Mouse (Mus musculus): ENCODE measurements at regions not wholly inside any gene's neighbourhood (a gene's known extent, or its start where the extent isn't known, plus 50 kb on each side); places are given as distances from the start of the nearest gene placed in this dataset.

- Histone ChIP-seq H3K36me3 (ENCODE audit: control insufficient read depth, insufficient read depth, low read length, poor library complexity, severe bottlenecking) (no peaks in the 10 kb centered on the region), H3K27ac (ENCODE audit: insufficient read depth, low read length) (no peak overlapping the region), H3K9ac (ENCODE audit: low read depth, poor library complexity, severe bottlenecking) (no peak overlapping the region), H3K9me3 (replicated peaks; ENCODE audit: control insufficient read depth, insufficient read depth, low read length, poor library complexity, severe bottlenecking) (no peaks in the 10 kb centered on the region), H3K4me1 (ENCODE audit: control insufficient read depth, insufficient read depth, low read length) (no peaks in the 10 kb centered on the region), H3K27me3 (ENCODE audit: control insufficient read depth, insufficient read depth, low read length, poor library complexity, severe bottlenecking) (no peaks in the 10 kb centered on the region), H3K4me3 (ENCODE audit: low read depth, low read length) (no peak overlapping the region)
- TF ChIP-seq EP300 (IDR thresholded peaks at IDR 0.05; ENCODE audit: insufficient read depth, low read depth, low read length) (no peak), POLR2A (IDR thresholded peaks at IDR 0.05; ENCODE audit: insufficient read depth, low read length) (no peak), CTCF (IDR thresholded peaks at IDR 0.05; ENCODE audit: low read depth, low read length) (no peak)
Measured at GRCm38 (mm10) chr16:78877941-78878340, 52.8 kb upstream of the Chodl start.

- Histone ChIP-seq H3K9me3 (replicated peaks; ENCODE audit: control insufficient read depth, insufficient read depth, low read length, poor library complexity, severe bottlenecking) (no peaks in the 10 kb centered on the region), H3K4me3 (ENCODE audit: low read depth, low read length) (no peak overlapping the region), H3K9ac (ENCODE audit: low read depth, poor library complexity, severe bottlenecking) (no peak overlapping the region), H3K4me1 (ENCODE audit: control insufficient read depth, insufficient read depth, low read length) (no peaks in the 10 kb centered on the region), H3K36me3 (ENCODE audit: control insufficient read depth, insufficient read depth, low read length, poor library complexity, severe bottlenecking) (no peaks in the 10 kb centered on the region), H3K27ac (ENCODE audit: insufficient read depth, low read length) (no peak overlapping the region), H3K27me3 (ENCODE audit: control insufficient read depth, insufficient read depth, low read length, poor library complexity, severe bottlenecking) (no peaks in the 10 kb centered on the region)
- TF ChIP-seq EP300 (IDR thresholded peaks at IDR 0.05; ENCODE audit: insufficient read depth, low read depth, low read length) = no peak
- TF ChIP-seq CTCF (IDR thresholded peaks at IDR 0.05; ENCODE audit: low read depth, low read length) = no peak
- no peak for TF ChIP-seq POLR2A (IDR thresholded peaks at IDR 0.05; ENCODE audit: insufficient read depth, low read length)
Measured at GRCm38 (mm10) chr16:78859006-78859405, 71.7 kb upstream of the Chodl start.

GRCm38 (mm10) chr16:78830957-78831356, 99.8 kb upstream of the Chodl start:
- no peaks in the 10 kb centered on the region for H3K27me3 ChIP-seq (ENCODE audit: control insufficient read depth, insufficient read depth, low read length, poor library complexity, severe bottlenecking)
- TF ChIP-seq POLR2A (IDR thresholded peaks at IDR 0.05; ENCODE audit: insufficient read depth, low read length) (no peak), CTCF (IDR thresholded peaks at IDR 0.05; ENCODE audit: low read depth, low read length) (no peak), EP300 (IDR thresholded peaks at IDR 0.05; ENCODE audit: insufficient read depth, low read depth, low read length) (no peak)
- no peaks in the 10 kb centered on the region for H3K36me3 ChIP-seq (ENCODE audit: control insufficient read depth, insufficient read depth, low read length, poor library complexity, severe bottlenecking)

GRCm38 (mm10) chr16:78827739-78828138, 103.0 kb upstream of the Chodl start:
- Histone ChIP-seq H3K9ac (ENCODE audit: low read depth, poor library complexity, severe bottlenecking) (no peak overlapping the region), H3K4me3 (ENCODE audit: low read depth, low read length) (no peak overlapping the region), H3K27me3 (ENCODE audit: control insufficient read depth, insufficient read depth, low read length, poor library complexity, severe bottlenecking) (no peaks in the 10 kb centered on the region), H3K36me3 (ENCODE audit: control insufficient read depth, insufficient read depth, low read length, poor library complexity, severe bottlenecking) (no peaks in the 10 kb centered on the region), H3K27ac (ENCODE audit: insufficient read depth, low read length) (no peak overlapping the region), H3K9me3 (replicated peaks; ENCODE audit: control insufficient read depth, insufficient read depth, low read length, poor library complexity, severe bottlenecking) (no peaks in the 10 kb centered on the region), H3K4me1 (ENCODE audit: control insufficient read depth, insufficient read depth, low read length) (peaks cover 1% of the 10 kb centered on the region)
- TF ChIP-seq EP300 (IDR thresholded peaks at IDR 0.05; ENCODE audit: insufficient read depth, low read depth, low read length) (peak; percentile 69; the same call in 1 of the 2 replicates), POLR2A (IDR thresholded peaks at IDR 0.05; ENCODE audit: insufficient read depth, low read length) (no peak), CTCF (IDR thresholded peaks at IDR 0.05; ENCODE audit: low read depth, low read length) (no peak)

More at GRCm38 (mm10) chr16:78830957-78831356, 99.8 kb upstream of the Chodl start:
- Histone ChIP-seq H3K4me3 (ENCODE audit: low read depth, low read length) (no peak overlapping the region), H3K9me3 (replicated peaks; ENCODE audit: control insufficient read depth, insufficient read depth, low read length, poor library complexity, severe bottlenecking) (no peaks in the 10 kb centered on the region), H3K4me1 (ENCODE audit: control insufficient read depth, insufficient read depth, low read length) (peaks cover 1% of the 10 kb centered on the region), H3K9ac (ENCODE audit: low read depth, poor library complexity, severe bottlenecking) (no peak overlapping the region), H3K27ac (ENCODE audit: insufficient read depth, low read length) (no peak overlapping the region)

GRCm38 (mm10) chr16:78790064-78790463, 140.7 kb upstream of the Chodl start:
- Histone ChIP-seq H3K4me3 (ENCODE audit: low read depth, low read length) (no peak overlapping the region), H3K27me3 (ENCODE audit: control insufficient read depth, insufficient read depth, low read length, poor library complexity, severe bottlenecking) (no peaks in the 10 kb centered on the region), H3K9ac (ENCODE audit: low read depth, poor library complexity, severe bottlenecking) (no peak overlapping the region), H3K4me1 (ENCODE audit: control insufficient read depth, insufficient read depth, low read length) (no peaks in the 10 kb centered on the region), H3K9me3 (replicated peaks; ENCODE audit: control insufficient read depth, insufficient read depth, low read length, poor library complexity, severe bottlenecking) (no peaks in the 10 kb centered on the region), H3K27ac (ENCODE audit: insufficient read depth, low read length) (no peak overlapping the region), H3K36me3 (ENCODE audit: control insufficient read depth, insufficient read depth, low read length, poor library complexity, severe bottlenecking) (no peaks in the 10 kb centered on the region)
- TF ChIP-seq CTCF (IDR thresholded peaks at IDR 0.05; ENCODE audit: low read depth, low read length) = no peak
- TF ChIP-seq POLR2A (IDR thresholded peaks at IDR 0.05; ENCODE audit: insufficient read depth, low read length) = no peak
- no peak for TF ChIP-seq EP300 (IDR thresholded peaks at IDR 0.05; ENCODE audit: insufficient read depth, low read depth, low read length)

GRCm38 (mm10) chr16:78759226-78759625, 171.5 kb upstream of the Chodl start:
- Histone ChIP-seq H3K27ac (ENCODE audit: insufficient read depth, low read length) (no peak overlapping the region), H3K27me3 (ENCODE audit: control insufficient read depth, insufficient read depth, low read length, poor library complexity, severe bottlenecking) (no peaks in the 10 kb centered on the region)

More at GRCm38 (mm10) chr16:78759226-78759625, 171.5 kb upstream of the Chodl start:
- TF ChIP-seq EP300 (IDR thresholded peaks at IDR 0.05; ENCODE audit: insufficient read depth, low read depth, low read length) = no peak
- no peak for TF ChIP-seq CTCF (IDR thresholded peaks at IDR 0.05; ENCODE audit: low read depth, low read length)
- TF ChIP-seq POLR2A (IDR thresholded peaks at IDR 0.05; ENCODE audit: insufficient read depth, low read length) = no peak
- Histone ChIP-seq H3K36me3 (ENCODE audit: control insufficient read depth, insufficient read depth, low read length, poor library complexity, severe bottlenecking) (no peaks in the 10 kb centered on the region), H3K9ac (ENCODE audit: low read depth, poor library complexity, severe bottlenecking) (no peak overlapping the region), H3K9me3 (replicated peaks; ENCODE audit: control insufficient read depth, insufficient read depth, low read length, poor library complexity, severe bottlenecking) (no peaks in the 10 kb centered on the region), H3K4me3 (ENCODE audit: low read depth, low read length) (no peak overlapping the region), H3K4me1 (ENCODE audit: control insufficient read depth, insufficient read depth, low read length) (no peaks in the 10 kb centered on the region)

All from ES-Bruce4 (cell line).